Mouse (Mus musculus): ENCODE results near the gene Foxl2.

Foxl2 gene

DNA sequence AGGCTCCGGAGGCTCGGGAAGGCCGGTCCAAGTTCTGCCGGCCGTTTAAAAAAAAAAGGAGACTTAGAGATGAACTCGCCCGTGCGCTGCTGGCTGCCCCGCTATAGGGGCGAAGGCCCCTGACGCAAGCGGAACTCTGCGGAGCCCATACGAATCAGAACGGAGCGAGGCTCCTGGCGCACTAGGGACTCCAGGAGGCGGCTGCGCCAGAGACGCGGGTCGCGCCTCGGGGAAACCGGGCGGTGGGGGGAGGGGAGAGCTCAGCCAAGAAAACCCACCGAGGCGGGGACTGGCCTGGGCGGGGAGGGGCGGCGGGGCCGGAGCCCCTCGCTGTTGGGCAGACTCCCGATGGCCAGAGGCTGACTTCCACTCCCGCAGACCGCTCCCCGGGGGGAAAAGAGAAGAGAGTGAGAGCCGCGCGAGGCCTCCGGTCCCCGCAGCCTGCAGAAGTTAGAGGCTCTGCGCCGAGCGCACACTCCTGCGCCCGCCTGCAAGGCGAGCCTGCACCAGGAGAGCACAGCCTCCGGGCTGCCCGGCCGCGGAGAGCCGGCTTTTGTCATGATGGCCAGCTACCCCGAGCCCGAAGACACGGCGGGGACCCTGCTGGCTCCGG lies at the start of gene Foxl2:
Foxl2 (plus strand) TSS at position 186 of the 613 bp plus-strand sequence.
- no peak for DNase-seq (ENCODE audit: low spot score)

DNA sequence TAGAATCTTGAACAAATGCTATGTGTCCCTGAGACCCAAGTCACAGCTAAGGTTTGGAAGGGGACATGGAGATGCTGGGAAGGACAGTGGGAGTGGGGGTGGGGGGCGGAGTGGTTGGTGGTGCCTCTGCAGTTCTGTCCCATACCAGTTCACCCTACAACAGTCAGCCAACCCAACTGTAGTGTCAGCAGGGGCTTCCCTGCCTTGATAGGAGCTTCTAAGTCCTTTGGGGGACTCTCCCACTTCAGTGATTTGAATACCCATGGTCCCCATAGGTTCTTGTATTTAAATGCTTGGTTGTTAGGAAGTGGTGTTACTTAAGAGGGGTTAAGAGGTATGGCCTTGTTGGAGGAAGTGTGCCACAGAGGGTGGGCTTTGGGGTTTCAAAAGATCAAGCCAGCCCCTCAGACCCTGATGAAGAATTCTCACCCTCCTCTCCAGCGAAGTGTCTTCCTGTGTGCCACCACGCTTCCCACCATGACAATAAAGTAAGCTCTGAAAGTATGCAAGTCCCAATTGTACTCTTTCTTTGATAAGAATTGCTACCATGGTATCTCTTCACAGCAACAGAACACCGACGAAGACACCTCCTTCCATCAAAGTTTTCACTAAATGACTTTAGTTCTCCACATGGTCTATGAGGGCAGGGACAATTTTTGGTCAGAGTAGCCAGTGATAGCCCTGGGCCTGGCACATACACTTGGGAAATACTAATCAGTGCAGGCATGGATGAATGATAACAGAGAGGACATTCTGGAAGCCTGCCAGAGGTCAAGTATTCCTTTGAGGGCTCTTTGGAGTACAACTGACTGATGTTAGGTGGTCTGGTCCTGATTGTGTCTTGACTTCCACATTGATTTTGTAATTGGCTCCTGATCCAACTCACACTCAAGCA lies 34.2 kb upstream of the Foxl2 start:
- DNase-seq (ENCODE audit: low spot score): no peak

DNA sequence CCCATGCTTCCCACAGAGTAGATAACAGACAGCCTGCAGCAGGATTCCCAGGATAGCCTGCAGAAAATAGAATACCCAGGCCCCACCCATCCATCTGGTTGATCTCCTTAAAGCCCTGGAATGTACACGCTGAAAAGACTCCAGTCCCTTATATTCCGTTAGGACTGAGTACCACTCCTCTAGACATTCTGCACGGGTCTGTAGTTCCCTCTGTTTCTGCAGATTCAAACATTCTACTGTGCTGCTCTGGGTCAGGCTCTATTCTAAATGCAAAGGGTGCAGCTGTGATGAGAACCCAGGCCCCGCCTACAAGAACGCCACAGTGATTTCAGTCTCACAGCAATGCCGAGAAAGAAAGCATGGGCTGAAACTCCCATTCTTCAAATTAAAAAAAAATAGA lies 32.0 kb upstream of the Foxl2 start:
- DNase-seq (ENCODE audit: low spot score): no peak

DNA sequence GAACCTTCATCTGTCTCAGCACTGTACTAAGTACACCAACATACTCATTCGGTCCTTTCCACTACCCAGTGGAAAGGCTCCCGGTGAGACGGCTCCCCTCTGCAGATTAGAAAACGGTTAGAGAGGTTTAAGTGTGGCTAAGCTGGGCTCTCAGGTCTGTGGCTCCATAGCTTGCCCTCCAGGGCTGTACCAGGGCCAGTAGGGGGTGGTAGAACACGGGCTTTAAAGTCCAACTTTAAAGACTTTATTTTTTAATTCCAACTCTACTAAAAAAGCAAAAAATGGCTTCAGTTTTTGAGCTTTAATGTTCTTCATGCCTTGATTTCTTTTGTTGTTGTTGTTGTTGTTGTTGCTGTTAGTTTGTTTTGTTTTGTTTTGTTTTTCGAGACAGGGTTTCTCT lies 30.9 kb upstream of the Foxl2 start:
- DNase-seq (ENCODE audit: low spot score): no peak

DNA sequence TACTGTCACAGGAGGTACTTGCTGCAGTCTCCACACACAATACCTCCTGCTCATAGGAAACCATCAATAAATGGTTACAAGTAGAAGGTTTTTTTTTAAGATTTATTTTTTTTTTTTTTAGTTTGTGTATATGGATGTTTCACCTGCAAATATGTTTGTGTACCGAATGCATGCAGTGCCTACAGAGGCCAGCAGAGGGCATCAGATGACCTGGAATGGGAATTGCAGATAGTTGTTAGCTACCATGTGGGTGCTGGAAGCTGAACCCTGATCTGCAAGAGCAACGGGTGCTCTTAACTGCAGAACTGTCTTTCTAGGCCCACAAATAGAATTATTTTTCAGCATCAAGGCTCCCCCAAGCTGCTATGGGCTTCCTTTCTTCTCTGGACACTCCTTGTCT lies 25.6 kb upstream of the Foxl2 start:
- DNase-seq (ENCODE audit: low spot score): no peak

DNA sequence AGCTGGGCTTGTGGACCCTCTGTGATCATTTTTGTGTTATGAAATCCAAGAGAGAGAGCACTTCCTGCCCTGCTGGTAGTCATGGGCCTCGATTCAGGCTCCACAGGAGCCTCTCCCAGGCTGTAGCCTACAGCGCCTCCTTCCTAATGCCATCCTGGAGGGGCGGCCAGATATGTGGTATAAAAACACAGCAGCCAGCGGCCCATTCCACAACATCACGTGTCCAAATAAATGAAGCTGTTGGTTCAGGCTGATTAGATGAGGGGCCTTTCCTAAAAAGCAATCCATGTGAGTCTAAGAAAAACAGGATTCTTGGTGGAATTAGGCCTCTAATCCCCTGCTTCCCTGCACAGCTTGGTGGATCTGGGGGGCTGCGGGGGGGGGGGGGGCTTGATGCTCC lies 22.2 kb upstream of the Foxl2 start:
- DNase-seq (ENCODE audit: low spot score): no peak

DNA sequence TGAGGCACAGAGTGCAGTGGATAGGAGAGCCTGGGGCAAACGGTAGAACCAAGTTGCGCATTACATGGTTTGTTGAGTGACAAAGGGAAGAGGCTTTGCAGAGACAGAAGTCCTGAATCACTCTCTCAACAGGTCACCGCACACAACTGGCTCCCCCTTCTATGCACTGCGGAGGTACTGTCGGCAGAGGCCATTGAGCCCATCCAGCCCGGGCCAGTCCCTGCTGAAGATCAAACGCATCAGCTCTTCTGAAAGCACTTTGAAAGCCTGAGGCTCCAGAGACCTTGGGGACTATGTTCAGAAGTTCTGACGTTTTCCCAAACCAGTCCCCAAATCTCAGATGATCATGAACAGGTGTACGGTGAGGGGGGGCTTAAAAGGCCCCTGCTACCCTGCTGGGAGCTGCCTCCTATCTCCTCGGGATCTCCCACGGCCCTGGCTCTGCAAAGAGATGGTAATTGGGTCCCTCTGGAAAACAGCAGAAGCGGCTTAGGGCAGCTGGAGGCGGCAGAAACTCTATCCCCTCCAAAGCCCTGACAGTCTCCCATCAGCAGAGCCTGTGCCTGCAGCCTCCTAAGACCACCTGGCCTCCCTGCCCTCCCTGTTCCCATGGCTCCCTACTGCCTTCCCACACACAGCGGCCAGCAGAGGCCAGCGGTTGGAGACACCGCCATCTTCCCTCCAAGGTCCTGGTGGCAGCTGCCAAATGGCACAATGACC lies 19.7 kb upstream of the Foxl2 start:
- DNase-seq (ENCODE audit: low spot score): no peak

DNA sequence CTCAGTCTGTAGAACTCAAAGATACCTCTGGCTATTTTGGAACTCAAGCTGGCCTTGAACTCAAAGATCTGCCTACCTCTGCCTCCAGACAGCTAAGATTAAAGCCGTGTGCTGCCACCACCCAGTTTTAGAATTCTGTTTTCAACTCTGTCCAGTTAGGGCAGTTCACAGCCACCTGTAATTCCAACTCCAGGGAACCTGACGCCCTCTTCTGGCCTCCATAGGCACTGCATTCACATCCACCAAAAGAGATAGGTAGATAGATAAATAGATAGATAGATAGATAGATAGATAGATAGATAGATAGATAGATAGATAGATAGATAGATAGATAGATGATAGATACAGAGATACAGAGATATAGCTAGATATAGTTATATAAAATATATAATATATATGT lies 15.8 kb upstream of the Foxl2 start:
- no peak for DNase-seq (ENCODE audit: low spot score)

DNA sequence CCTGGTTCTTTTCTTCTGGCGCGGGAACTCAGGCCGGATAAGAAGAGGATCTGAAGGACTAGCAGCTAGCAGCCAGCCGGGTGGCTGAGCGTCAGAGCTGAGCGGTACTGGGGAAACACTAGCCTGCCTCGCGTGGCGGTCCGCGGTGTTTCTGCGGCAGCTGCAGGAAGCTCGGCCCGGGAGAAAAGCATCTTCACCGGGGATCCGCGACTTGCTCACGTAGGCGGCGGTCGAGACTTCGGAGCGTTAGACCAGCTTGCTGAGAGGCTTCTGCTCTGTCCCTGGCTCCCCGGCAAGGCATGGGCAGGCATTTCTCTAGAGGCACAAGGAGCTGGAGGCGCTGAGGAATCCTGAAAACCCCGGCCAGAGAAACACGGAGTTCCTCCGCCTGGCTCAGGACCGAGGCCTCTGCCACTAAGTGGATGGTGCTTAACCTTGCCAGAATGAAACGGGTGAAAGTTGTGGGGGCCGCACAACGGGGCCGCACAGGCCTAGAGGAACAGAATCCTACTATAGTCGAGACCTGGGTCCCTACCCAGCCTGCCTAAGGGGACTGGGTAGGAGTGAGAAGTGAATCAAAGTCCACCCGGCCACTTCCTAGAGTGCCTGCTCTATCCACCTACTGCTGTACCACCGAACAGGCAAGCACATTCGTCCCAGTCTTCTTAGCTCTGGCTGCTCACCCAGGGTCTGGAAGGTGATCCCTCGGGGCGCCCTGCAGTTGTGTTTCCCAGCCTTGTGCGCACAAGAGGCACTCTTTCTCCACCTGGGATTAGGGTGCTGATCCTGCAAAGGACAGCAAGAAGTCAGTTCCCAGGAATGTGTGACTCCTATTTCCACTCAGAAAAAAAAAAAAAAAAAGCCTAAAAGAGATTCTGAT lies 2.7 kb upstream of the Foxl2 start:
- DNase-seq (ENCODE audit: low spot score): no peak

DNA sequence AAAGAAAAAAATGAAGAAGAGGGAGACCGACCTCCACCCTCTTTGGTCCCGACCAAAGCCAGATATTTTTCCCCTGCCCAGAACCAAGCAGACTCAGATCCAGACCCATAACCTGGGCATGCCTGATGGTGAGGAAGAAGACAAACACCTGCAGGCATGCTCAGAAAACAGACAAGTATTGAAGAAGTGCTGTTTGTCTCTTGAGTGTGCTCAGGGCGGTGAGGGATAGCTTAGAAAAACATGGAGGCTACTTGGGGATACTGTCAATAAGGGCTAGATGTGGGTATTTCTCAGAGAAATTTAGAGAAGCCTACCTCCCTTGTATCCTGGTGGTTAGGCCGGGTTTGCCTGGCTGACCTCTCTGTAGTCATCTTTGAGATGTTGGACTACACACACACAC lies 1.8 kb upstream of the Foxl2 start:
- DNase-seq (ENCODE audit: low spot score): no peak

DNA sequence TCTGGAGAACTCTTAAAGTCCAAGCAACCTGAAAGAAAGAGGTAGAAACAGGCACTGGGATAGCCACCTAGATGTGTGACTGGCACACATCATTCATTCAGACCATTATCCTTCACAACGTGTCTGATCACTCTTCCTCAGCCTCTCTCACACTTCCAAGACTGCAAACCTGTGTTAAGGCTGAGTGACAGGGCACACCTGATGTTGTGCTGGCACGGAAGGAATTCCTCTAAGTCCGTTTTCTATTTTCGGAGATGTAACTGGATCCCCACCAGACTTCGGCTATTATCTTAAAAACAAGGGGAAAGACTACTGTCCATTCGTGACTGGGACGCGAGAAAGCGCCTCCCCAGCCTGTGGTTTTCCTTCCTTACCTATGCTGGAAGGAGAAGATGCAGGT lies 1.3 kb upstream of the Foxl2 start:
- DNase-seq (ENCODE audit: low spot score): no peak

DNA sequence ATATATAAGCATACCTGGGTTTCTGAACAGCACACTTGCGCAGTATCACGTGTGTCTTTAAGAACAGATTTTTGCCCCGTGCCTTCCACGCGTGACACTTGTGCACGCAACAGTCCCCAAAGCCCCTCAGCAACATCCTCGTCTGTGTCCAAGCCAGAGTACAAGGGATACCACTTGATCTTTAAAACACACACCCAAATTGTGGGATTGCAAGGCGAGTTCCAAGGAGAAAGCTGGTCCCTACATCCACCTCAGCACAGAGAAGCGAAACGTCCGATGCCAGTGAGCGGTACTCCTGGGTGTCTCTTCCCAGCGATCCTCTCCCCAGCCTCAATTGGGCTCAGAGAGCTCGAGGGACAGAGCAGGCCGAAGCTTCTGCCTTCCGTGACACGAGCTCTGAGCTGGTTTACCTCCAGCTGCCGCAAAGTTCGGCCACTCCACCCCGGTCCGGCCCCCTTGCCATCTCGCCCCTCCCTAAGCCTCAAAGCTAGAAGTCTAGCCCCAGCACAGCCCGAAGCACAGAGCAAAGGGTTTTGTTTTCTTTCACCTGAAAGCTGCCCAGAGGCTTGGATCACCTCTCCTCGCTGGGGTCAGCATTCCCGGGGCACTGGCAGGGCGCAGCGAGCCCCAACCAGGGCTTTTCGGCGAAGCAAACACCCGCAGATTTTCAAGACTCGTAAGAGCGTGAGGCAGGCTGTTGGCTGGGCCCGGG lies 541 bp upstream of the Foxl2 start:
- DNase-seq (ENCODE audit: low spot score): no peak

DNA sequence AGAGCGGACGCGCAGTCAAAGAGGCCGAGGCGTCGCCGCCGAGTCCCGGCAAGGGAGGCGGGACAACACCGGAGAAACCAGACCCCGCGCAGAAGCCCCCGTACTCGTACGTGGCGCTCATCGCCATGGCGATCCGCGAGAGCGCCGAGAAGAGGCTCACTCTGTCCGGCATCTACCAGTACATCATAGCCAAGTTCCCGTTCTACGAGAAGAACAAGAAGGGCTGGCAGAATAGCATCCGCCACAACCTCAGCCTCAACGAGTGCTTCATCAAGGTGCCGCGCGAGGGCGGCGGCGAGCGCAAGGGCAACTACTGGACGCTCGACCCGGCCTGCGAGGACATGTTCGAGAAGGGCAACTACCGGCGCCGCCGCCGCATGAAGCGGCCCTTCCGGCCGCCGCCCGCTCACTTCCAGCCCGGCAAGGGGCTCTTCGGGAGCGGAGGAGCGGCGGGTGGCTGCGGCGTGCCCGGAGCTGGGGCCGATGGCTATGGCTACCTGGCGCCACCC lies 682 bp downstream of the Foxl2 start:
- peak; percentile 44 for DNase-seq (ENCODE audit: low spot score)

DNA sequence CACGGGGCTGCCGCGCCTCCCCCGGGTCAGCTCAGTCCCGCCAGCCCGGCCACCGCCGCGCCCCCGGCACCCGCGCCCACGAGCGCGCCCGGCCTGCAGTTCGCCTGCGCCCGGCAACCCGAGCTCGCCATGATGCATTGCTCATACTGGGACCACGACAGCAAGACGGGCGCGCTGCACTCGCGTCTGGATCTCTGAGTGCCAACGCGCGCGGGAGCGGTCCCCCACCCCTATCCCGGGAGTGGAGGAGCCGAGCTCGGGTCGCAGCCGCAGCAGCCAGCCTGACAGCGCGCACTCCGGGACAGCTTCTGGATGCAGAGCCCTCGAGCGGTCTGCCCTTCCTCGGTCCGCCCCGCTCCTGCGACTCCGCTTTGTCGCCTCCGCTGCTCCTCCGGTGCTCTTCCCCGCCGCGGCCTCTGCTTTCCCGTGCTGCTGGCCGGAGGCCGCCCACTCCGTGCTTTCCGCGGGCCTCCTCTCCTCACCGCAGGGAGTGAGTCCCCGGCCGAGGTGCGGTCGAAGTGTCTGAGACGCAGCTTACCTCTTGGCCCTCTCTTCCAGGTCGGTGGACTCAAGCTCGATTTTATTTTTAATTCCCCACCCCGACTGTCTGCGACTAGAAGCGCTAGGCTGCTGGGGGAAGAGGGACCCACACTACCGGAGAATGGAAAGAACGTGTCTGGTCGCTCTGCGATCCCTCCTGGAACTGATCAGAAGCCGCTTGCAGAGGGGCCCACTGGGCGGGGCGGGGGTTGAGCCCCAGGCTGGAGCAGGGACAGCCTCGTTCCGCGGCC lies 1.7 kb downstream of the Foxl2 start:
- DNase-seq (ENCODE audit: low spot score): no peak

DNA sequence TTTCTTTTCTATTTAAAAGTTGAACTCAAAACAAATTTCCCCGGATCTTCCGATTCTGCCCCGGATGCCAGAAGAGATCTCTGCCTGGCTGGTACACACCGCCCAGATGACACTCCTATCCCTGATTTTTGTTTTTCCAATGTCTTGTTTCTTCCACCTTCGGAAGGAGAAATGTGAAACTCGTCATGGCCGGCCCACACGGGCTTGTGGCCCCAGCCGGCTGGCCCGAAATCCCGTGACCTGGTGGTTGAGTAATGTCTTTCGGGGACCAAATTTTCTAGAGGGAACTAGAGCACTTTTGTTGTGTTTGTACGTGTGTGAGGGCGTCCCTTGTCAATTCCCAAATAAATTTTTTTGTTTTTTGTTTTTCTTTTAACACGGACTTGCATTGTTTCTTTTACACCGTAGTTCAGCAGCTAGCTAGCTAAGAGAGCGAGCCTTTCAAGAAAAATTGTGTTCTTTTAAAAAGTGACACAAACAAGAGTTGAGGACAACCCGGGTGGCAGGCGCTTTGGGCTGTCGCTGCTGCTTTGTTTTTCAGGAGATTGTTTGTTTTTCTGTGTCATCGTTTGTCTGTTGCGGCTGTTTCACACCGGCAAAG lies 2.8 kb downstream of the Foxl2 start:
- no peak for DNase-seq (ENCODE audit: low spot score)

DNA sequence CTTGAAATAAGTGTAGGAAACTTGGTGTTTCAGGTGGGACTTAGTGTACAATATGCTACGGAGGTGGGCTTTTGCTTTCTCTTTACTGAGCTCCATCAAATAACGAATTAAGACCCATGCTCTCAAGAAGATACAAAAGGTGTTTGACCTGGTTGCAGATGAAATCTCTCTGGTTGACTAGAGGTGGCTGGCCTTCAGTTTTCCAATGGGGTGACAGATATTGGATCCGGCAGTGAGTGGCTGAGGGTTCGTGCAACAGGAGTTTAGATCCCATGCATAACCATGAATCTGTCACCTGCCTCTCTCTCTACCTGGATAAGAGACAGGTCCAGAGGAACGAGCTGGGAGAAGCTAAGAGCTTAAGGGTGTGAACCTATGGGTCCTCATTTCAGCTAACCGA lies 3.5 kb downstream of the Foxl2 start:
- DNase-seq (ENCODE audit: low spot score): no peak

DNA sequence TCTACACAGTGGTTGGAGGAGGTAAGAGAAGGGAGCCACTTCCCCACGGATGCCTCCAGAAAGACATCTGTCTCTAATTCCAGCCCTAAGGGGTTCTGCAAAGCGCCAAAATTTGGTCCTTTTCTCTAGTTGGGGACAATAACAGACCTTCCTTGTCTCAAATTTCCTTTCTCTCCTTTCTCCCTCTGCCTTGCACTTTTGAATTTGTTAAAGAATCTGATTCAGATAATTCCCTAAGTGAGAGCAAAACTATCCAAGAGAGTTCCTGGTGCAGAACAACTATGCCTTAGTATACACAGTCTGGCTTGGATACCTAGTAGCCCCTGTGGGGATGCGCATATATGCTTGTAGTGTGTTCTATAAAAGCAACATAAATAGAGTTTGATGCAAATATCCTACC lies 4.8 kb downstream of the Foxl2 start:
- DNase-seq (ENCODE audit: low spot score): no peak

DNA sequence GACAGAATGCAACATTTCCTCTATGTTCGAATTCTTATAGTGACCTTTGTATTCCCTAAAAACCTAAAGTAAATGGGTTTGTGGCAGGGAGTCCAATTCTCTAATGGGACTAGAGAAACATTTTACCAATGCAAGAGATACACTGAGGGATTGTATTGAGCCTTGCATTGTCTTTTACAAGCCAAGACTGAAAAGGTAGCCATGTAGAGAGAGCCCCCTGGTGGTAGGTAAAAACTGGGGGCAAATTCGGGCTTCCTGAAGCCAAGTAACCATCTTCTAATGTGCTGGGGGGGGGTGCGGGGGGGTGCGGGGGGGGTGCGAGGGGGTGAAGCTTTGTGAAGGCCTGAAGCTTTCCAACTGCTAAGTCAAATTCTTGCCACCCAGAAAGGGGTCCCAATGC lies 5.3 kb downstream of the Foxl2 start:
- no peak for DNase-seq (ENCODE audit: low spot score)

DNA sequence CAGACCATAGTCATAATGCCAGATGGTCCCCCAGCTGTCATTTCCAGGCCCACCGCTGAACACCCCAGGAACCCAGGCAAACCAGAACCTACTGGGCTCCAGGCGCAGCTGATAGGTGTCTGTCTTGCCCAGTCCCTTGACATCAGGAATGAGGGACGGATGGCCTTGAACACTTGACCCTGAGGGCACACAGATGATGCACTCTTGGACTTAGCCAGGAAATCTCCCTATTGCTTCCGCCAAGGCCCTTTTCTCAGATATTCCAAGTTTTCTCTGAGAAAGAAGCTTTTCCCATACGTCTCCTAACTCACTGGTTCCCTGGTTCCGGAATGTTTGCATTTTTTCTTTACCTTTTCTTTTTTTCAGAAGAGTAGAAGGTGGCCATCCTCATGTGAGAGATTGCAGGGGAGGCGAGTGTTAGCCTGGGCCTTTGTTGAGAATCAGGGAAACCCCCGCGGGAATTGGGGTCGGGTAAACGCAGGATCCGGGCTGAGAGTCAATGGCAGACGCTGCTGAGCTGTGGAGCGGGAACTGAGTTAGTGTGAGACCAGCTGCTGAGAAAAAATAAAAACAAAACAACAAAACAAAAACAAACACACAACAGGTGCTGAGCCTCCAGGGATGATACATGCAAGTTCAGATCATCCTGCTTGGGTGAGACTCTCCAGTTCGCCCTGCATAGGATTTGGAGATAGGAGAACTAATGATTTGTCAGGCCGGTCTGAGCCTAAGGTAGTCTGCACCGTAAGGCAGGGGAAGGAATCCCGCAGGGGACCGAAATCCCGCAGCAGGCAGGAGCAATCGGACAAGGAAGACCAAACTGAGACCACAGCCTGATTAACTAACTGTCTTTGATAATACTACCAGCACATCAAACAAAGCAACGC lies 6.7 kb downstream of the Foxl2 start:
- DNase-seq (ENCODE audit: low spot score): no peak
